Mouse (Mus musculus) thymus, adult 18-20 months (tissue): ENCODE results near the gene Ramac.

Experiments
- DNase-seq, 2 experiments: peaks; one replicate each; pipeline ENCODE4 v3.0.0; 2022; ENCODE audit warnings: mixed read lengths in 2 of 2

Ramac gene

GRCm38 (mm10) chr7:81788536-81788935 is 25.8 kb downstream of the Ramac start:
- DNase-seq, result no peak

- DNase-seq, result peak; percentile 68 to 77
Observed at GRCm38 (mm10) chr7:81789095-81789757, 26.5 kb downstream of the Ramac start, which contains the start of gene 3110040N11Rik. TSS of gene 3110040N11Rik (minus strand) at chr7:81789478.

- no peak for DNase-seq
Observed at GRCm38 (mm10) chr7:81806067-81806466, 43.3 kb downstream of the Ramac start.
